Mouse (Mus musculus) cortical plate, adult 2 months (tissue): ENCODE measurements around the gene Glis3.

Experiments
- CTCF ChIP-seq: fragments of 200-500 bp; IDR thresholded peaks from 2 replicates; pipeline ENCODE4 v1.5.1; 2011; ENCODE audit warnings: mild to moderate bottlenecking, control low read depth, low read length; ENCODE audit not compliant: insufficient read depth; ENCODE audit errors: extremely low read depth
- POLR2A ChIP-seq: fragments of 200-500 bp; IDR thresholded peaks from 2 replicates; pipeline ENCODE4 v1.6.1; 2011; ENCODE audit warnings: mild to moderate bottlenecking, low read length, control low read depth; ENCODE audit not compliant: insufficient read depth; ENCODE audit errors: extremely low read depth

DNA sequence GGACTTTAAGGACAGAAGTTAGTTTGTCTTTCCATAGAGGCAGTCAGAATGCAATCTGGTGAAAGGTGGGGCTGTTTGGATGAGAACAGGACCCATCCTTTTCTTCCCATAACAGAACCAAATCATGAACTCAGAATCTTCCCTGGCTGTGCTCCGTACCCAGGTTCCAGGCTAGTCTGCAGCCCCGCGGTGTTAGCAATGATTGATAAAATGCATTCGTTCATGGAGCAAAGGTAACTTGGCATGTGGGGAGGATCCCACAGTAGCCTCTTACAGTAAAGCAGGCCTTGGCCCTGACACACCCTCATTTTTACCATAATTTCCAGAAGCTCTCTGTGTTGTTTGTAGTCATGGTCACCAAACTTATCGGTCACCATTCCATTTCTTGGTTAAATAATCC is 152.4 kb downstream of the Glis3 start:
- TF ChIP-seq CTCF (no peak), POLR2A (no peak)
